Mouse (Mus musculus) heart, postnatal 0 days (tissue): ENCODE measurements around the gene Bcl2l2. TPM values are rescaled to one million over a fixed set of nuclear protein-coding genes. Genes with fewer than 3 reads are reported as not detected.
A peak's percentile ranks its signal among the peaks of the same experiment; 100 is the strongest.

ENCODE experiments used
- ATAC-seq: fragments of 200-750 bp; cut with Nextera tagmentation; 2 replicates; pipeline ENCODE4 v1.8.0; 2017; ENCODE audit warnings: low read depth, moderate number of reproducible peaks, moderate library complexity; ENCODE audit not compliant: insufficient read depth
- DNase-seq: peaks from one replicate; pipeline ENCODE4 v3.0.0-alpha.2; 2016; ENCODE audit warnings: low spot score
- H3K27ac ChIP-seq: fragments of 300-500 bp; sonication (generic); 2 replicates; pipeline ENCODE4 v1.5.1; 2014; ENCODE audit warnings: low read depth, mild to moderate bottlenecking
- H3K27me3 ChIP-seq: fragments of 300-500 bp; sonication (generic); 2 replicates; pipeline ENCODE4 v1.6.1; 2014; ENCODE audit warnings: low read length, mixed read lengths; ENCODE audit not compliant: control insufficient read depth, insufficient read depth
- H3K36me3 ChIP-seq: fragments of 300-500 bp; sonication (generic); replicated peaks from 2 replicates; pipeline ENCODE4 v1.6.1; 2014; ENCODE audit warnings: low read length, mixed read lengths; ENCODE audit not compliant: control insufficient read depth, insufficient read depth
- H3K4me1 ChIP-seq: fragments of 300-500 bp; sonication (generic); 2 replicates; pipeline ENCODE4 v1.6.1; 2014; ENCODE audit warnings: antibody characterized with exemption; ENCODE audit not compliant: control insufficient read depth, insufficient read depth
- H3K4me2 ChIP-seq: fragments of 300-500 bp; sonication (generic); 2 replicates; pipeline ENCODE4 v1.6.1; 2014; ENCODE audit warnings: low read depth, mild to moderate bottlenecking, low read length, moderate library complexity
- H3K4me3 ChIP-seq: fragments of 300-500 bp; sonication (generic); 2 replicates; pipeline ENCODE4 v1.5.1; 2014; ENCODE audit warnings: low read depth, low read length
- H3K9ac ChIP-seq: fragments of 300-500 bp; sonication (generic); replicated peaks from 2 replicates; pipeline ENCODE4 v1.6.1; 2014; ENCODE audit warnings: low read depth, low read length, mixed read lengths
- H3K9me3 ChIP-seq: fragments of 300-500 bp; sonication (generic); replicated peaks from 2 replicates; pipeline ENCODE4 v1.6.1; 2016; ENCODE audit warnings: low read length; ENCODE audit not compliant: control insufficient read depth
- CTCF ChIP-seq: IDR thresholded peaks from 2 replicates; pipeline ENCODE4 v1.5.1; 2016; ENCODE audit warnings: antibody characterized with exemption, control low read depth, low read depth
- EP300 ChIP-seq: IDR thresholded peaks from 2 replicates; pipeline ENCODE4 v1.6.1; 2016; ENCODE audit warnings: antibody characterized with exemption, low read depth
- WGBS: fragments of 180-500 bp; shearing (Covaris S2); extraction: QIAGEN DNeasy Blood & Tissue Kit; methylation state at CpG from one replicate; pipeline ENCODE4 v1.1.7; 2014; 5-methylcytosine and 5-hydroxymethylcytosine counted together
- polyA plus RNA-seq: library from polyadenylated mRNA; unstranded; fragments of >200 nt; fragmentation: Nextera tagmentation; extraction: Ambion mirVana; gene quantifications from 2 replicates; pipeline ENCODE4 v1.2.1, GENCODE M21; 2015
- total RNA-seq: library from RNA; depleted of rRNA; stranded (reverse); fragments of >200 nt; gene quantifications from 2 replicates; pipeline ENCODE4 v1.2.3, GENCODE M21; 2014; ENCODE audit warnings: low replicate concordance

Bcl2l2 gene
- total and polyA plus RNA-seq, 2 experiments from 2014 or later, result 3.3 to 20.6 TPM

DNA sequence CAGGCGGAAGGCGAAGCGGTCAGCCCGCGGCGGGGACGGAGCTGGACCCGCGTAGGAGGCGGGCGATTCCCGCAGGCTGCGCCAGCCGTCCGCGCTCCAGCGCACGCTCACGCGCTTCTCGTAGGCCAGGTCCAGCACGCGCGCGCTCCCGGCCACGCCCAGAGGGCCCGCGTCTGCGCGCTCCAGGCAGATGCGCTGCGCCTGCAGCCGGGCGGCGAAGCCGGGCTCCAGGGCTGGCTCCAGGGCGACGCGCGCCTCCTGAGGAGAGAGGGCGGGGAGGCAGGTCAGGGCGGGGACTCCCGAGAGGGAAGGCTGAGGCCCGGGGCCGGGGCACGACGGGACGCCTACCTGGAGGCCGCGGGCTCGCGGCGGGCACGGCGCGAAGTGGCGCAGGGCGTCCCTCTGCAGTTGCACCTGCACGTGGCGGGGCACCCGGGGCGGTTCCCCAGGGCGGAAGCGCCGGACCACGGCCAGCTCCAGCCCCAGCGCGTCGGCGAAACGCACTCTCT lies 6.6 kb upstream of the Bcl2l2 start:
- peak overlapping the region; percentile 98 for H3K4me2 ChIP-seq
- H3K27me3 ChIP-seq, result no peaks in the 10 kb centered on the region
- TF ChIP-seq EP300 (no peak), CTCF (no peak)
- peak overlapping the region; percentile 69 for H3K9ac ChIP-seq
- no peaks in the 10 kb centered on the region for H3K9me3 ChIP-seq
- peak overlapping the region; percentile 79 for H3K27ac ChIP-seq
- WGBS, result under 1% methylated on average over 53 of the region's 72 CpGs
- DNase-seq, result peak; percentile 72
- H3K36me3 ChIP-seq, result no peaks in the 10 kb centered on the region
- H3K4me3 ChIP-seq, result peak overlapping the region; percentile 85
- ATAC-seq, result peak; percentile 88
- peaks cover 11% of the 10 kb centered on the region; the same call in 1 of the 2 replicates for H3K4me1 ChIP-seq

DNA sequence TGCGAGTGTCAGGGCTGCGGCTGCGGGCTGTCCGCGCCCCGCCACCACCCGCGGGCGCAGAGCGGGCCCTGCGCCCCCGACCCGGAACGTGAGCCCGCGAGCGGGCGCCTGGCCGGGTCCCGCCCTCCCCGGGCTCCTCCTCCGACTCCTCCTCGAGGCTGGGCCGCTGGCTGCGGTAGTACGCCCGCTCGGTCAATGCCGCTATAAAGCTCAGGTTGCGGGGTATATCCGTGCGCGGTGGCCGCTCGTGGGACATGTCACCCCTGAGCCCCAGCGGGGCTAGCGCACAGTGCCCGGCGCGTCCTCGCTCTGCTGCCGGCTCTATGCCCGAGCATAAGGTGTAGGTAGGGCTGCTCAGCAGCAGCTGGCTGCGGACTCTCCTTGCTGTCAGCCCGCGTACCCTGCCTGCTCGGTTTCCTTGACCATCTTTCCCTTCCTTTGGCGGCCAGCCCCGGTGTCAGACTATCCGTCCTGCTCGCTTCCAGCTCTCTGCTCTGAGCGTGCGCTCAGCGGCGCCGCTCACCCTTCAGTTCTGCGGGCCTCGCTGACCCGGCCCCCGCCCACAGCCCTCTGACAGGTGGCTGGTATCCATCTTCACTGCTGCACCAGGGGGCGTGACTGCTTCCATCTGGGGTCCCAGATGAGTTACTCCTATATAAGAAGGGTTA lies 6.0 kb upstream of the Bcl2l2 start, which contains the start of gene Ppp1r3e:
TSS of gene Ppp1r3e (minus strand) at position 503 of the 668 bp plus-strand sequence.
- peak within 1 kb of the TSS; percentile 69 for H3K9ac ChIP-seq
- H3K4me2 ChIP-seq, result peak within 1 kb of the TSS; percentile 98
- peak; percentile 36 for DNase-seq
- H3K27ac ChIP-seq, result peak within 1 kb of the TSS; percentile 79
- H3K4me1 ChIP-seq, result peaks cover 11% of the 10 kb centered on the region; the same call in 1 of the 2 replicates
- H3K27me3 ChIP-seq, result no peaks in the 10 kb centered on the region
- peak within 1 kb of the TSS; percentile 85 for H3K4me3 ChIP-seq
- WGBS, result under 1% methylated on average over 45 of the region's 61 CpGs
- H3K36me3 ChIP-seq, result no peaks in the 10 kb centered on the region
- H3K9me3 ChIP-seq, result no peaks in the 10 kb centered on the region
- TF ChIP-seq CTCF (peak; percentile 18; the same call in 1 of the 2 replicates), EP300 (no peak)
- ATAC-seq, result peak; percentile 69

DNA sequence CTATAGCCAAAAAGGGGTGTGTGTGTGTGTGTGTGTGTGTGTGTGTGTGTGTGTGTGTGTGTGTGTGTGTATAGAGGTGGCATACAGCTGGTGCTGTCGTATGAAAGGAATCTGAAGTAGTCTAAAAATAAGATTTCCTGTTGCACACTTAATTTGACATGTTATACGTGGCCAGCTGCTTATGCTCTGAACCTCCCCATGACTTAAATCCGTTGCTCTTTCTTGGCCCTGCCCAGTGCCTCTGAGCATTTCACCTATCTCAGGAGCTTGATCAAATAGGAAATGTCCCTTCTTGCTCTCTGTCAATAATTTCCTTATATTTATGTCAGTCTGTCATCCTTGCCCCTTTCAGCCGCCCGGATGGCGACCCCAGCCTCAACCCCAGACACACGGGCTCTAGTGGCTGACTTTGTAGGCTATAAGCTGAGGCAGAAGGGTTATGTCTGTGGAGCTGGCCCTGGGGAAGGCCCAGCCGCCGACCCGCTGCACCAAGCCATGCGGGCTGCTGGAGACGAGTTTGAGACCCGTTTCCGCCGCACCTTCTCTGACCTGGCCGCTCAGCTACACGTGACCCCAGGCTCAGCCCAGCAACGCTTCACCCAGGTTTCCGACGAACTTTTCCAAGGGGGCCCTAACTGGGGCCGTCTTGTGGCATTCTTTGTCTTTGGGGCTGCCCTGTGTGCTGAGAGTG lies 990 bp downstream of the Bcl2l2 start:
- H3K27ac ChIP-seq, result peak overlapping the region; percentile 98
- peak overlapping the region; percentile 81 for H3K4me2 ChIP-seq
- H3K9me3 ChIP-seq, result no peaks in the 10 kb centered on the region
- peaks cover 12% of the 10 kb centered on the region; the same call in 1 of the 2 replicates for H3K36me3 ChIP-seq
- ATAC-seq, result peak; percentile 24; the same call in 1 of the 2 replicates
- TF ChIP-seq EP300 (no peak), CTCF (no peak)
- no peaks in the 10 kb centered on the region for H3K27me3 ChIP-seq
- H3K4me1 ChIP-seq, result peaks cover 7% of the 10 kb centered on the region
- WGBS, result 30% methylated on average over 21 of the region's 21 CpGs
- H3K9ac ChIP-seq, result peak overlapping the region; percentile 74
- H3K4me3 ChIP-seq, result peak overlapping the region; percentile 71
- DNase-seq, result peak; percentile 47

DNA sequence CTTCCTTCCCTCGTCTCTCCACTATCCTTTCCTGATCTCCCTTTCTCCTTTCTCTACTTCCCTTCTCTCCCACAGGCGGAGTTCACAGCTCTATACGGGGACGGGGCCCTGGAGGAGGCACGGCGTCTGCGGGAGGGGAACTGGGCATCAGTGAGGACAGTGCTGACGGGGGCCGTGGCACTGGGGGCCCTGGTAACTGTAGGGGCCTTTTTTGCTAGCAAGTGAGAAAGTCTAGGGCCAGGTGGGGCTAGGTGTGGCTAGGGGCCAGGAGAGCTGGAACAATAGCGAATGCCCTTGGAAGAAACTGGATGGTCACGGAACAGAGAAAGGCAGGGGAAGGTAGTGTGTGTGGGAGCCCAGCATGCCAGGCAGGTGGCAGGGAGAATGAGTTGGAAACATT lies 2.1 kb downstream of the Bcl2l2 start:
- Histone ChIP-seq H3K4me1 (peaks cover 7% of the 10 kb centered on the region), H3K36me3 (peaks cover 12% of the 10 kb centered on the region; the same call in 1 of the 2 replicates), H3K4me2 (no peak overlapping the region), H3K4me3 (no peak overlapping the region), H3K27ac (no peak overlapping the region), H3K9me3 (no peaks in the 10 kb centered on the region), H3K9ac (no peak overlapping the region), H3K27me3 (no peaks in the 10 kb centered on the region)
- no peak for TF ChIP-seq EP300
- no peak for TF ChIP-seq CTCF
- ATAC-seq, result no peak
- no peak for DNase-seq
- 90% methylated on average over 11 of the region's 11 CpGs for WGBS

DNA sequence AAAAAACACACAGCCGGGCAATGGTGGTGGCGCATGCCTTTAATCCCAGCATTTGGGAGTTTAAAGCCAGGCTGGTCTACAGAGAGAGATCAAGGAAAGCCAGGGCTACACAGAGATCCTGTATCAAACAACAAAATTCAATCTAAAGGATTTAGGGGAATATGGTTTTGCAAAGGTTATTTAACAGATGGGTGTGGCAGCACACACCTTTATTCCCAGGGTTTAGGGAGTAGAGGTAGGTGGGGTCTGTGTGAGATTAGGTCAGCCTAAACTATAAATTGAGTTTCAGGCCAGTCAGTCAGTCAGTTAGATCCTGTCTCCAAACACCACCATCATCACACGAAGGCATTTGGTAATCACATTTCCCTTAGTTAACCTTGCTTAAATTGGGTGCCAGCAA lies 9.0 kb downstream of the Bcl2l2 start, which contains the start of gene Pabpn1:
TSS of gene Pabpn1 (plus strand) at position 301 of the 400 bp plus-strand sequence.
- Histone ChIP-seq H3K27me3 (no peaks in the 10 kb centered on the region), H3K9ac (peak within 1 kb of the TSS; percentile 43), H3K27ac (peak within 1 kb of the TSS; percentile 86), H3K4me1 (peaks cover 14% of the 10 kb centered on the region), H3K4me3 (peak within 1 kb of the TSS; percentile 50), H3K4me2 (peak within 1 kb of the TSS; percentile 59), H3K36me3 (peaks cover 19% of the 10 kb centered on the region), H3K9me3 (no peaks in the 10 kb centered on the region)
- WGBS, result 96% methylated on average over 3 of the region's 3 CpGs
- no peak for DNase-seq
- no peak for ATAC-seq
- no peak for TF ChIP-seq CTCF
- TF ChIP-seq EP300, result no peak
